Mouse (Mus musculus) liver, embryonic 11.5 days (tissue): ENCODE data around the gene Clec1a. TPM values are rescaled to one million over a fixed set of nuclear protein-coding genes. Genes with fewer than 3 reads are reported as not detected.

Source experiments
- ATAC-seq: fragments of 200-750 bp; cut with Nextera tagmentation; replicated peaks from 2 replicates; pipeline ENCODE4 v1.8.0; 2017; ENCODE audit warnings: moderate number of reproducible peaks, mild to moderate bottlenecking, moderate TSS enrichment, moderate library complexity; ENCODE audit not compliant: low FRiP score
- DNase-seq: peaks from one replicate; pipeline ENCODE4 v3.0.0-alpha.2; 2017; ENCODE audit warnings: low spot score
- H3K27ac ChIP-seq: fragments of 300-500 bp; sonication (generic); 2 replicates; pipeline ENCODE4 v1.5.1; 2014; ENCODE audit warnings: mild to moderate bottlenecking, low read depth, low read length, control low read depth
- H3K27me3 ChIP-seq: fragments of 300-500 bp; sonication (generic); replicated peaks from 2 replicates; pipeline ENCODE4 v1.6.1; 2014; ENCODE audit warnings: low read length, mixed read lengths; ENCODE audit not compliant: control insufficient read depth, insufficient read depth
- H3K36me3 ChIP-seq: fragments of 300-500 bp; sonication (generic); 2 replicates; pipeline ENCODE4 v1.6.1; 2014; ENCODE audit warnings: mild to moderate bottlenecking, low read length, moderate library complexity, mixed read lengths; ENCODE audit not compliant: control insufficient read depth, insufficient read depth
- H3K4me1 ChIP-seq: fragments of 300-500 bp; sonication (generic); replicated peaks from 2 replicates; pipeline ENCODE4 v1.6.1; 2014; ENCODE audit warnings: low read length, mixed read lengths; ENCODE audit not compliant: control insufficient read depth, insufficient read depth
- H3K4me2 ChIP-seq: fragments of 300-500 bp; sonication (generic); 2 replicates; pipeline ENCODE4 v1.6.1; 2014; ENCODE audit warnings: mild to moderate bottlenecking, control low read depth, moderate library complexity
- H3K4me3 ChIP-seq: fragments of 300-500 bp; sonication (generic); 2 replicates; pipeline ENCODE4 v1.5.1; 2014; ENCODE audit warnings: low read depth, low read length, control low read depth
- H3K9ac ChIP-seq: fragments of 300-500 bp; sonication (generic); 2 replicates; pipeline ENCODE4 v1.6.1; 2014; ENCODE audit warnings: low read depth, low read length, control low read depth
- H3K9me3 ChIP-seq: fragments of 300-500 bp; sonication (generic); 2 replicates; pipeline ENCODE4 v1.6.1; 2016; ENCODE audit warnings: low read length, inconsistent platforms, mixed read lengths; ENCODE audit not compliant: control insufficient read depth
- WGBS: fragments of 180-500 bp; shearing (Covaris S2); extraction: QIAGEN DNeasy Blood & Tissue Kit; methylation state at CpG from one replicate; pipeline ENCODE4 v1.1.7; 2014; 5-methylcytosine and 5-hydroxymethylcytosine counted together
- polyA plus RNA-seq: library from polyadenylated mRNA; unstranded; fragments of >200 nt; fragmentation: Nextera tagmentation; extraction: Ambion mirVana; gene quantifications from 2 replicates; pipeline ENCODE4 v1.2.1, GENCODE M21; 2014

Gene Clec1a
- polyA plus RNA-seq, 1 experiment from 2014 or later = 0.38 TPM

- Histone ChIP-seq H3K4me2 (no peak overlapping the region), H3K9ac (no peak overlapping the region), H3K36me3 (no peaks in the 10 kb centered on the region), H3K9me3 (no peaks in the 10 kb centered on the region), H3K27me3 (no peaks in the 10 kb centered on the region), H3K4me1 (no peaks in the 10 kb centered on the region), H3K4me3 (no peak overlapping the region), H3K27ac (no peak overlapping the region)
- WGBS = 54% methylated on average over 6 of the region's 6 CpGs
- DNase-seq (no peak), ATAC-seq (no peak)
Observed at GRCm38 (mm10) chr6:129393732-129394131, 58.1 kb downstream of the Clec1a start.

GRCm38 (mm10) chr6:129393087-129393720 lies 58.6 kb downstream of the Clec1a start:
- DNase-seq (no peak), ATAC-seq (no peak)
- Histone ChIP-seq H3K4me1 (no peaks in the 10 kb centered on the region), H3K4me2 (no peak overlapping the region), H3K27ac (no peak overlapping the region), H3K9ac (no peak overlapping the region), H3K9me3 (no peaks in the 10 kb centered on the region), H3K27me3 (no peaks in the 10 kb centered on the region), H3K4me3 (no peak overlapping the region), H3K36me3 (no peaks in the 10 kb centered on the region)
- 21% methylated on average over 2 of the region's 2 CpGs for WGBS

GRCm38 (mm10) chr6:129385774-129386173 lies 66.0 kb downstream of the Clec1a start, which contains the start of gene Clec12b:
TSS of gene Clec12b (minus strand) at chr6:129385874.
- ATAC-seq (no peak), DNase-seq (no peak)
- WGBS = 77% methylated on average over 2 of the region's 2 CpGs

GRCm38 (mm10) chr6:129385000-129385399 lies 66.8 kb downstream of the Clec1a start:
- Histone ChIP-seq H3K36me3 (no peaks in the 10 kb centered on the region), H3K9ac (no peak overlapping the region), H3K4me2 (no peak overlapping the region), H3K4me3 (no peak overlapping the region), H3K9me3 (no peaks in the 10 kb centered on the region), H3K27me3 (no peaks in the 10 kb centered on the region), H3K27ac (no peak overlapping the region), H3K4me1 (no peaks in the 10 kb centered on the region)
- 84% methylated on average over 4 of the region's 4 CpGs for WGBS
- DNase-seq = no peak
- no peak for ATAC-seq

More at GRCm38 (mm10) chr6:129385774-129386173, 66.0 kb downstream of the Clec1a start, which contains the start of gene Clec12b:
- Histone ChIP-seq H3K9me3 (no peaks in the 10 kb centered on the region), H3K36me3 (no peaks in the 10 kb centered on the region), H3K4me1 (no peaks in the 10 kb centered on the region), H3K4me3 (no peak within 1 kb of the TSS), H3K27me3 (no peaks in the 10 kb centered on the region), H3K4me2 (no peak within 1 kb of the TSS), H3K27ac (no peak within 1 kb of the TSS), H3K9ac (no peak within 1 kb of the TSS)

- H3K9ac ChIP-seq = no peak overlapping the region
- H3K4me2 ChIP-seq = no peak overlapping the region
- H3K4me3 ChIP-seq = no peak overlapping the region
- 84% methylated on average over 3 of the region's 3 CpGs for WGBS
- no peak for DNase-seq
- no peaks in the 10 kb centered on the region for H3K9me3 ChIP-seq
- H3K36me3 ChIP-seq = no peaks in the 10 kb centered on the region
- H3K27ac ChIP-seq = no peak overlapping the region
- H3K27me3 ChIP-seq = no peaks in the 10 kb centered on the region
- ATAC-seq = no peak
- no peaks in the 10 kb centered on the region for H3K4me1 ChIP-seq
Observed at GRCm38 (mm10) chr6:129383466-129383865, 68.3 kb downstream of the Clec1a start.

- DNase-seq = no peak
- Histone ChIP-seq H3K9ac (no peak overlapping the region), H3K27me3 (no peaks in the 10 kb centered on the region), H3K36me3 (no peaks in the 10 kb centered on the region), H3K27ac (no peak overlapping the region), H3K9me3 (no peaks in the 10 kb centered on the region), H3K4me1 (no peaks in the 10 kb centered on the region), H3K4me2 (no peak overlapping the region), H3K4me3 (no peak overlapping the region)
- no peak for ATAC-seq
- WGBS = 56% methylated on average over 1 of the region's 1 CpGs
Observed at GRCm38 (mm10) chr6:129381736-129382135, 70.1 kb downstream of the Clec1a start.

- H3K9me3 ChIP-seq = no peaks in the 10 kb centered on the region
- DNase-seq (no peak), ATAC-seq (no peak)
- 70% methylated on average over 4 of the region's 4 CpGs for WGBS
- H3K36me3 ChIP-seq = no peaks in the 10 kb centered on the region
- H3K27ac ChIP-seq = no peak overlapping the region
- H3K4me1 ChIP-seq = no peaks in the 10 kb centered on the region
- no peak overlapping the region for H3K9ac ChIP-seq
- no peak overlapping the region for H3K4me2 ChIP-seq
- H3K27me3 ChIP-seq = no peaks in the 10 kb centered on the region
- H3K4me3 ChIP-seq = no peak overlapping the region
Observed at GRCm38 (mm10) chr6:129380454-129380853, 71.3 kb downstream of the Clec1a start.

- Histone ChIP-seq H3K36me3 (no peaks in the 10 kb centered on the region), H3K4me2 (no peak overlapping the region), H3K4me3 (no peak overlapping the region), H3K4me1 (no peaks in the 10 kb centered on the region), H3K27me3 (no peaks in the 10 kb centered on the region), H3K27ac (no peak overlapping the region), H3K9me3 (no peaks in the 10 kb centered on the region), H3K9ac (no peak overlapping the region)
- ATAC-seq (no peak), DNase-seq (no peak)
- WGBS = 51% methylated on average over 2 of the region's 2 CpGs
Observed at GRCm38 (mm10) chr6:129374937-129375471, 76.8 kb downstream of the Clec1a start.
